Mouse (Mus musculus): ENCODE measurements at regions not wholly inside any gene's neighbourhood (a gene's known extent, or its start where the extent isn't known, plus 50 kb on each side); places are given as distances from the start of the nearest gene placed in this dataset.
"Not testable (repeated sequence)": the region's sequence is repeated elsewhere in the genome, so short reads cannot be mapped to it uniquely, and the experiment has no call there.

DNA sequence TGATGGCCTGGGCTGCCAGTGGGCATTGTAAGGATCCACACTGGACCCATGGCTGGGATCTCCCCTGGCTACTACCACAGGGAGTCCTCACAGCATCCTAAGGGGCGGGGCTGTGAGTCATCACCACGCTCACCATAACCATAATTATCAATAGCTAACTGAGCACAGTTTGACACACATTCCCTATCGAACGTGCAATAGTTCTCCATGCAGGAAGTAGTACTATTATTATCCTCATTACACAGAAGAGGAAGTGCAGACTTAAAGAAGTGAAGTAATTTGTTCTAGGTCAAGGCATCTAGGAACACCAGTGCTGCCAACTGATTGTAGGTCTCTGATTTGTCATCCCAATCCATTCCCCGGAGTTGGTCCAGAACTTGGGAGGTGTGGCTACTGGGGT lies 84.1 kb upstream of the Trim2 start:
- no peak for DNase-seq (ENCODE audit: low spot score)

DNA sequence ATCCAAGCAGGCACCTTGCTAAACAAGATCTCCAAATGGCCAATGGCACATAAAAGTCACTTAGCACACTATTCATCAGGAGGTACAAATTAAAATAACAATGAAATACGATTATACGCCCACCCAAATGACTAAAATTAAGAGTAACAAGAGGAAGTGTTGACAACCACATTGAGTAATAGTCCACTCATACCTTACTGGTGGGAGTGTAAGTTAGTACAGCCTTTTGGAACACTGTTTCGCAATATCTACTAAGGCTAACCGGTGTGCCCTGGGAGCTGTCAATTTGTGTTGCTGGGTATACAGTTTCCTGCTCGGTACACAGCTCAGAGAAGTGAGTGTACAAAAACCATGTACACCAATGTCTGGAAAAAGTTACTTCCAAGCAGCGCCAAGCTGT lies 81.8 kb upstream of the Trim2 start:
- DNase-seq (ENCODE audit: low spot score), result peak; percentile 67

DNA sequence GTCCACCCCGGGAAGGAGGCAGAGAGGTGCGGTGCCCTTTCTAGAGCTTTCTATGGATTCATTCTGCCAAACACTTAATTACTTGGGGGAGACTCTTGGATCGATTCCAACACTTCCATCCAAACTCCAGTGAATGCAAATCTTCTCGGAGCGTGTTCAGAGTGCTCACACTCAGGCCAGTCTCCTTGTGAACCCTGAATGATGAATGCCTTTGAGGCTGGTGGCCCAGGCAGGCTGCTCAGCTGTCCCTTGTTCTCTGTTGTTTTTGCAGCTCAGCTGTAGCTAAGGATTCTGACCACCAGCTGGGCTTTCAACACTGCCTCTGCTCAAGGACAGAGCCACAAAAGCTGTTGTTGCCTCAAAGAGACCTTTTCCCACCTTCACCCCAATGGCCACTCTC lies 79.0 kb upstream of the Trim2 start:
- DNase-seq (ENCODE audit: low spot score), result no peak

DNA sequence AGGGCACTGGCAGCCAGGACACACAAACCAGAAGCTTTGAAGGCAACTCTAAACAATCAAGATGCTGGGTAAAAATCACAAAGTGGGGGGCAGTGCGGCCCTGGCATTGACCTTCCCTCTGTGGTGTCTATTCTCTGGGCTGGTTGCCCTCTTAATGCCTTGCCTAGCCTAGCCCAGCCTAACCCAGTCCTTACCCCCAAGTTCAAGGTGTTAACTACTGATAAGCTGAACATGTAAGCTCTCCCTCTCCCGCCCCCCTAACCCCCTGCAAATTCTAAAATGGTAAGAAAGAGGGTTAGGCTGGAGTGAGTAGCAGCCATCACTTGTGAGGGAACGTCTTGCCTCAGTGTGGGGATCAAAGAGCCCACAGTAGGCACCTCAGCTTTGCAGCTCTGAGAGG lies 76.9 kb upstream of the Trim2 start:
- DNase-seq (ENCODE audit: low spot score), result no peak

DNA sequence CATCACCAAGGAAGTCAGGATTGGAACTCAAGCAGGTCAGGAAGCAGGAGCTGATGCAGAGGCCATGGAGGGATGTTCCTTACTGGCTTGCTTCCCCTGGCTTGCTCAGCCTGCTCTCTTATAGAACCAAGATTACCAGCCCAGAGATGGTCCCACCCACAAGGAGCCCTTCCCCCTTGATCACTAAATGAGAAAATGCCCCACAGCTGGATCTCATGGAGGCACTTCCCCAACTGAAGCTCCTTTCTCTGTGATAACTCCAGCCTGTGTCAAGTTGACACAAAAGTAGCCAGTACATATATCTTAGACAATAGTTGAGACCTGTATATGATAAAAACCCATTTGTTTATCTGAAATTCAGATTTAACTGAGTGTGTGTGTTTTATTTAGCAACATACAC lies 76.4 kb upstream of the Trim2 start:
- not testable (repeated sequence) for DNase-seq (ENCODE audit: low spot score)

DNA sequence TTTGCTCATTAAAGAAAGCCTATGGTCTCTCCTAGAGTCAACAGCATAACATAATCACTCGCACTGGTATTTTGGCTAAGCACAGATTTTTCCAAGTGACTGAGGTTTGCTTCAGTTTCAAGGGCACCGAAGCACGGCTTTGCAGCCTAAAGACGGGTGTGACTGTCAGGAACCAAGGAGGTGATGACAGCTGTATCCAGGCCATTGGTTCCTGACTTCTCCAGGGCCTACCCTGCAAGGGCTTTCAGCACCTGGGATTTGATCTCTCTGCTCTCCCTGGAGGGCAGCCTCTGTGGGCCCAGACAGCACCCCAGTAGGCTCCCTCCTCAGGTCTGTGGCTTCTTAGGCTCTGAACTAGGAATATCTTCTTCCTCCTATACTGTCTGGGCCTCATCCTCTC lies 75.3 kb upstream of the Trim2 start:
- DNase-seq (ENCODE audit: low spot score), result no peak

DNA sequence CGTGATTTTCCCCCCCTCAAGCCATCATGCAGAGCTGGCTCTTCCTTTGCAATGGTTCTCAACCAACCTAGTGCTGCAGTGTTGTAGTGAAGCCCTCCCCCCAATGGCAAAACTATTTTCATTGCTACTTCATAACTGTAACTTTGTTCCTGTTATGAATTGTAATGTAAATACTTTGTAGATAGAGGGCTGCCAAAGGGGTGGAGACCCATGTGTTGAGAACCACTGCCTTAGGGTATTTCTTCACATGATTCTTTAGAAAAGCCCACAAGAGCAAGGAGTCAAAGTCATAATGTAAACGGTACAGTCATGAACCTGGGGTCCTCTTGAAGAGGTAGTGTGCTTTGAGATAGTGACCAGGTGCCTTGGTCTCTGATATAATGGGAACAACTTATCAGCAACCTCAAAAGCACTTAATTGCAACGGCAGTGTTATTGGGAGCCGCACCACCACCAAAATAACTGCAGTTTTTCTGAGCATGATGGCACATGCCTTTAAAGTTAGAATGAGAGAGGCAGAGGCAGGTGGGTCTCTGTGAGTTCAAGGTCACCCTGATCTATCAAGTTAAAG lies 72.4 kb upstream of the Trim2 start:
- DNase-seq (ENCODE audit: low spot score), result peak; percentile 72

DNA sequence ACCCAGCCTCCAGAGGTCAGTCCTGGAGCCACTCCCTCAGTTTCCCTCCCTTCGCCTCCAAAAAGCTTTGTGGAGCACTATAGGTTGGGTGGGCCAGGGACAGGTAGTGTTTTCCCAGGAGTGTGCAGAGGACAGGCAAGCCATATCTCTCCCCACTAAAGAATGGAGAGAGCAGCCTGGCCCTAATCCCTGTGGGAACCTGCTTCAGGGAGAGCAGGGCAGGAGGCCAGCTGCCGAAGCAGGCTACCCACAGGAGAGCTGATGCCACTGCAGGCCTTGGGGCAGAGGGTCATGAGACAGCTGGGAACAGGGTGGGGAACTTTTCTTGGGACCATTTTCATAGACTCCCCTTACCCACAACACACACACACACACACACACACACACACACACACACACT lies 69.8 kb upstream of the Trim2 start:
- DNase-seq (ENCODE audit: low spot score), result no peak

DNA sequence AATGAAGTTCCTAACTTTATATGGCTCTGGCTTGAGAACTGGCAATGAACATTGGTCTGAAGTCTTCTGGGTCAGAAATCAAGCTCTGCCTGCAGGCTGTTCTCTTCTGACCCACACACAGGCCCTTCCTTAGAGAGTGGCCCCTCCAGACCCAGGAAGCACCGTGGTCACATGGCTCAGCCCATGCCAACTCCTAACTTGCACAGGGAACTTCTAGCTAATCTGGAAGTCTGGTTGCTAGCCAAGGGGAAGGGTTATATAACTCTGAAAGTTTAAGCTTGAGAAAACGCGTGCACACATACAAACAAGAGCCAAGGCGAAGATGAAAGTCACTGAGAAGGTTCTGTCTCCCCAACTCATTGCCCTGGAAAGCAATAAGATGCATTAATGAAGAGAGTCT lies 69.2 kb upstream of the Trim2 start:
- peak; percentile 80 for DNase-seq (ENCODE audit: low spot score)

DNA sequence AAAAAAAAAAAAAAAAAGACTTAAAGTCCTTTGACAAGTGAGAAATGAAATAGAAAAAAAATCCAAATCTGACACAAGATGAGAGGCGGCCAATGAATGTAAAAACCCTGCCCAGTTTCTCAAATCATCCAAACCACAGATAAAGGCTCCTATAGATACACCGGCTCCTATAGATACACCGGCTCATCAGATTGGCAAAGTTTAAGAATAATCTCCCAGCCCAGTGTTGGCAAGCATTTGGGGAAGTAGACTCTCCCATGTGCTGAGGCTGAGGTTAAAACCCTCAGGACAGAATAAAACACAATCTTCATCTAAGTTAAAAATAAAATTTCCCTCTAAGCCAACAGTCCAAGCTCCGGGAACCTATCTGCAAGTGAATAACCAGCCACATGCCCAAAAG lies 65.2 kb upstream of the Trim2 start:
- no peak for DNase-seq (ENCODE audit: low spot score)

DNA sequence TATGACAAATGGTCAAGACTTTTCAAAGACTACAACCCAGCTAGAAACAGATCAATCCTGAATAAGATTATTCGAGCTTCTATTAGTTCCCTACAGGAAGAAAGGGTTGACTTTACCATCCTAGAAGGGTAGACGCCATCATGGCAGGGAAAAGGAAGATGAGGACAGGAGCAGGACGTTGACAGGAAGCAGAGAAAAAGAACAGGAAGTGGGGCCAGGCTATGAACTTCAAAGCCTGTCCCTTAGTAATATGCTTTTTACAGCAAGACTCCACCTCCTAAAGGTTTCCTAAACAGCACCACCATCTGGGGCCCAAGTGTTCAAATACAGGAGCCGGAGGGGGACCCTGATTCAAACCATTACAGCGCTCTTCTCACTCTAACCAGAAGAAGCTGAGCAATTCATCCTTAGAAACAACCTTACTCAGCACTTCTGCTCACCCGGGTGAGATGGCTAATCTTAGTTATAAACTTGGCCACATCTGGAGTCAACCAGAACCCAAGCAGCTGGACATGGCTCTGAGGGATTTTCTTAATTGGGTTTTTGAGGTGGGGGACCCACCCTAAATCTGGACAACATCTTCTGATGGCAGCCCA lies 60.6 kb upstream of the Trim2 start:
- no peak for DNase-seq (ENCODE audit: low spot score)

DNA sequence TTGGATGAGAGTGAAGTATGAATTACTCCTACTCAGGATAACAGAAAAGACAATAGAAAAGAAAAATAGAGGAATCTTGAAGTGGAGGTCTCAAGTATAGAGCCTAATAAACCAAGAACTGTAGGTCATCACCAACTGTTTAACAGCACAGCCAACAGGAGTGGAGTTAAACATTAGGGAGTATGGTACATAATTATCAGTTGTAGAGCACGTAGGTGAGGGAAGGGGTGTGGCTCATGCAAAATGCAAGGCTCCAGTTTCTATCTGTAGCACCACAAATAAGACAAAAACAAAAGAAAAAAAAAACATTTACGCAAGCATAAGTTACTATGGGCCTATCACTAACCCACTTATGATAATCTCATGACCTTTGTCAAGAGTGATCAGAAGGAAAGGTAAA lies 52.0 kb upstream of the Trim2 start:
- DNase-seq (ENCODE audit: low spot score), result no peak

DNA sequence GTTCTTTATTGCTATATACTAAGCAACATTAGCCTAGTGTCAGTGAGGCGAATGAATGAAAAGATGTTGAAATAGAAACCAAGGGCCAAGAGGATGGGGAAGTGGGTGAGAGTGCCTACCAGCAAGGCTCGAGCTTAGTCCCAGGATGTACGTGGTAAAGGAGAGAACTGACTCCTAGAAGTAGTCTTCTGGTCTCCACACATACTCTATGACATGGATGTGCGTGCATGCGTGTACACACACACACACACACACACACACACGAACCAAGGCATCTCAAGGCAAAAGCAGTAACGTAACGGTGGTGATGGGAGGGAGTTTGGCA lies 50.0 kb upstream of the Trim2 start:
- DNase-seq (ENCODE audit: low spot score), result peak; percentile 43
